Mouse (Mus musculus) myocyte (in vitro differentiated cells): ENCODE measurements around the gene Slc8a1. TPM values are rescaled to one million over a fixed set of nuclear protein-coding genes. Genes with fewer than 3 reads are reported as not detected.

Experiments used
- H3K27me3 ChIP-seq: one replicate; pipeline ENCODE4 v1.6.1; 2011; ENCODE audit not compliant: control insufficient read depth, insufficient read depth, insufficient read length
- H3K36me3 ChIP-seq: one replicate; pipeline ENCODE4 v1.6.1; 2011; ENCODE audit not compliant: control insufficient read depth, insufficient read depth
- H3K4me2 ChIP-seq: one replicate; pipeline ENCODE4 v1.6.1; 2011; ENCODE audit warnings: low read depth, control low read depth
- H3K4me3 ChIP-seq: one replicate; pipeline ENCODE4 v1.5.1; 2011; ENCODE audit warnings: mild to moderate bottlenecking, control low read depth, moderate library complexity
- H3K79me2 ChIP-seq: one replicate; pipeline ENCODE4 v1.6.1; 2011; ENCODE audit not compliant: control insufficient read depth, insufficient read depth
- H3ac ChIP-seq: one replicate; pipeline ENCODE4 v1.6.1; 2011; ENCODE audit not compliant: control insufficient read depth, insufficient read length
- CEBPB ChIP-seq: IDR thresholded peaks from 2 replicates; pipeline ENCODE4 v1.6.1; 2011; ENCODE audit warnings: mild to moderate bottlenecking, moderate library complexity; ENCODE audit not compliant: poor library complexity, insufficient read depth, severe bottlenecking
- E2F4 ChIP-seq: IDR thresholded peaks from one replicate; pipeline ENCODE4 v1.6.1; 2011; ENCODE audit warnings: mild to moderate bottlenecking, control low read depth, moderate library complexity; ENCODE audit not compliant: insufficient read depth
- MAX ChIP-seq: IDR thresholded peaks from one replicate; pipeline ENCODE4 v1.6.1; 2011; ENCODE audit warnings: low read depth, mild to moderate bottlenecking, control low read depth
- MYOD1 ChIP-seq, 3 experiments: IDR thresholded peaks; one replicate each; pipeline ENCODE4 v1.6.1; 2011; ENCODE audit warnings: control low read depth in 2 of 3, low read depth in 2 of 3, mild to moderate bottlenecking in 2 of 3, moderate library complexity in 1 of 3; ENCODE audit not compliant: insufficient read length in 2 of 3, control insufficient read depth in 1 of 3
- MYOG ChIP-seq, 3 experiments: IDR thresholded peaks; one replicate each; pipeline ENCODE4 v1.6.1; 2011; ENCODE audit warnings: control low read depth in 2 of 3, low read depth in 2 of 3, mild to moderate bottlenecking in 2 of 3; ENCODE audit not compliant: insufficient read length in 2 of 3, control insufficient read depth in 1 of 3, insufficient read depth in 1 of 3
- POLR2A ChIP-seq: IDR thresholded peaks from one replicate; pipeline ENCODE4 v1.6.1; 2011; ENCODE audit warnings: low read depth, mild to moderate bottlenecking, control low read depth, moderate library complexity; ENCODE audit not compliant: insufficient read length
- POLR2AphosphoS2 ChIP-seq: IDR thresholded peaks from one replicate; pipeline ENCODE4 v1.6.1; 2011; ENCODE audit warnings: low read depth, control low read depth; ENCODE audit not compliant: insufficient read length
- REST ChIP-seq: IDR thresholded peaks from one replicate; pipeline ENCODE4 v1.6.1; 2011; ENCODE audit warnings: mild to moderate bottlenecking, control low read depth, moderate library complexity; ENCODE audit not compliant: insufficient read depth, insufficient read length
- SRF ChIP-seq: IDR thresholded peaks from one replicate; pipeline ENCODE4 v1.6.1; 2011; ENCODE audit warnings: low read depth; ENCODE audit not compliant: control insufficient read depth, insufficient read length
- TCF12 ChIP-seq: IDR thresholded peaks from one replicate; pipeline ENCODE4 v1.6.1; 2011; ENCODE audit warnings: mild to moderate bottlenecking, control low read depth; ENCODE audit not compliant: poor library complexity, insufficient read depth, severe bottlenecking
- TCF3 ChIP-seq: IDR thresholded peaks from one replicate; pipeline ENCODE4 v1.6.1; 2011; ENCODE audit warnings: low read depth, control low read depth; ENCODE audit not compliant: insufficient read length
- USF1 ChIP-seq: IDR thresholded peaks from one replicate; pipeline ENCODE4 v1.6.1; 2011; ENCODE audit warnings: low read depth, mild to moderate bottlenecking, control low read depth, moderate library complexity
- polyA plus RNA-seq: library from polyadenylated mRNA; unstranded; fragments of >200 nt; fragmentation: generic; extraction: Trizol; gene quantifications from one replicate; pipeline ENCODE4 v1.2.1, GENCODE M21; 2012; ENCODE audit warnings: missing spikeins

The Slc8a1 gene
- polyA plus RNA-seq, 1 experiment: 3.0 TPM

DNA sequence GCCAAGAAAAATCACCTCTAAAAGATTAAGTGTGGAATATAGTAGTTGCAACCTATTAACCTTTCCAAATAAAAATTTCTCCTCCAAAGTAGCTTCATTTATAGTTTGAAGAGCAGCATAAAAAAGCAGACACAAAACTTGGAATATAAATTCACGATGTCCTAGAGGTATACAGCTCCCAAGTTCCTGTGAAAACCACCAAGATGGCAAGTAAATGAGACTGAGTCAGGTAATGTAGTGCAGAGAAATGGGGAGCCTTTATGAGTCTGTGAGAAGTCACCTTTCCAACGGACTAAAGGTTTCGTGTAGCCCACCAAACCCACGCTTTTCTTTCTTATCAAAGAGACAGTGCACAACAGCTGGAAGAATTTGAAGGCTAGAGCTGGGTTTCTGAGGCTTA is 224.2 kb downstream of the Slc8a1 start:
- Histone ChIP-seq H3K27me3 (no peaks in the 10 kb centered on the region), H3ac (no peak overlapping the region), H3K79me2 (no peaks in the 10 kb centered on the region), H3K4me3 (no peak overlapping the region), H3K4me2 (no peak overlapping the region), H3K36me3 (no peaks in the 10 kb centered on the region)
- TF ChIP-seq MYOG (IDR thresholded peaks at IDR 0.05; ENCODE audit: control insufficient read depth in 1 of 3, insufficient read depth in 1 of 3, insufficient read length in 2 of 3, low read depth in 2 of 3) (no peak), MAX (no peak), POLR2AphosphoS2 (no peak), USF1 (no peak)

DNA sequence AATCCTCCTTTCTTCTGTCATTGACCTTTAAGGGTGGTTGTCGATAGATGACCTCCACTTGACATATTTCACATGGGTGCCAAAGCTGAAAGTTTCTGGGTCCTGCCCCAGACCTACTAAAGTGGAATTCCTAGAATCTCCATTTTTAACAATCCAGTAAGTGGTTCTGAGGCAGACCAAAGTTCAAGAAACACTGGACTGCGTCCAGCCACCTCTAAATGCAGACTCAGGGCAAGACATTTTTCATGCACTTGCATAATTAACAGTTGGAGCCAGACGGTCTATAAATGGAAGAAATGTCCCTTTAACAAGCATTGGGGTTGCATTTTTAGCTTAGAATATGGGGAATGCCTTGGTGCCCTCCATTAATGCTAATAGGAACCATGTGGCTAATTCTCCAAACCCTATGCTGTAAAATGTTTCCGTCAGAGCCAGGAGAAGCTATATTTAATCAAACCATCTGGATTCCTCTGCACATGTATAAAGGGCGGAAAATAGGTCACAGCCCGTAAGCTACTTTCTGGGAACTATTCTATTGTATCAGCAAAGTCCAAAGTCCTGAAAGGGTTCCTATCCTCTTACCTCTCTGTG is 224.7 kb downstream of the Slc8a1 start:
- TF ChIP-seq MYOD1 (IDR thresholded peaks at IDR 0.05; ENCODE audit: control insufficient read depth in 1 of 3, insufficient read length in 2 of 3, low read depth in 2 of 3) (no peak), MYOG (IDR thresholded peaks at IDR 0.05; ENCODE audit: control insufficient read depth in 1 of 3, insufficient read depth in 1 of 3, insufficient read length in 2 of 3, low read depth in 2 of 3) (no peak), TCF3 (no peak), TCF12 (no peak), REST (no peak), USF1 (no peak), CEBPB (no peak), SRF (no peak), POLR2A (no peak), POLR2AphosphoS2 (no peak), MAX (no peak)
- H3K4me2 ChIP-seq: no peak overlapping the region
- no peaks in the 10 kb centered on the region for H3K79me2 ChIP-seq
- H3K27me3 ChIP-seq: no peaks in the 10 kb centered on the region
- H3K36me3 ChIP-seq: no peaks in the 10 kb centered on the region
- no peak overlapping the region for H3ac ChIP-seq
- H3K4me3 ChIP-seq: no peak overlapping the region

GRCm38 (mm10) chr17:81505162-81505685 is 233.0 kb downstream of the Slc8a1 start:
- TF ChIP-seq POLR2A: no peak
- TF ChIP-seq USF1: no peak
- no peak for TF ChIP-seq REST
- TF ChIP-seq POLR2AphosphoS2: no peak
- TF ChIP-seq MYOG (IDR thresholded peaks at IDR 0.05; ENCODE audit: control insufficient read depth in 1 of 3, insufficient read depth in 1 of 3, insufficient read length in 2 of 3, low read depth in 2 of 3): no peak

DNA sequence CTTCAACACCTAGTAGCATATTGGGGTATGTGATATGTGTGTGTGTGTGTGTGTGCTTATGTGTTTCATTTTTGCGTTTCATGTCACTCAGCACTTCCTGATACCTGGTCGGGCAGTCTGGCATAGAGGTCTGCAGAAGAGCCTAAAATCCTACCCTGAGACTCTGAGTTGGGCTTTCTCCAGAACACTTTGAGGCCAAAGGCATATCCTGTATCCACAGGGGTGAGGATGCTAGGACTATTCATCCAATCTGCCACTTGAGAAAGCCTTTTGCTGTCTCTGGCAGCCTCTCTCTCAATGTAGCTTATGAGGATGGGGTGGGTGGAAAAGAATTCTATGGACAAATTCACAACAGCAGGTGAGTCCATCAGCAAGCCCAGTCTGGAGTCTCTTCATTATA is 234.1 kb downstream of the Slc8a1 start:
- H3K27me3 ChIP-seq: no peaks in the 10 kb centered on the region
- H3K36me3 ChIP-seq: no peaks in the 10 kb centered on the region
- H3ac ChIP-seq: no peak overlapping the region
- no peak overlapping the region for H3K4me2 ChIP-seq
- no peaks in the 10 kb centered on the region for H3K79me2 ChIP-seq
- H3K4me3 ChIP-seq: no peak overlapping the region
- TF ChIP-seq SRF (no peak), MYOD1 (IDR thresholded peaks at IDR 0.05; ENCODE audit: control insufficient read depth in 1 of 3, insufficient read length in 2 of 3, low read depth in 2 of 3) (no peak), MAX (no peak), POLR2AphosphoS2 (no peak), POLR2A (no peak), USF1 (no peak), TCF12 (no peak), CEBPB (no peak), TCF3 (no peak), MYOG (IDR thresholded peaks at IDR 0.05; ENCODE audit: control insufficient read depth in 1 of 3, insufficient read depth in 1 of 3, insufficient read length in 2 of 3, low read depth in 2 of 3) (no peak), REST (no peak), E2F4 (no peak)

More at GRCm38 (mm10) chr17:81505162-81505685, 233.0 kb downstream of the Slc8a1 start:
- H3ac ChIP-seq: no peak overlapping the region
- no peaks in the 10 kb centered on the region for H3K36me3 ChIP-seq
- H3K4me3 ChIP-seq: no peak overlapping the region
- no peaks in the 10 kb centered on the region for H3K27me3 ChIP-seq
- no peaks in the 10 kb centered on the region for H3K79me2 ChIP-seq
- H3K4me2 ChIP-seq: no peak overlapping the region

DNA sequence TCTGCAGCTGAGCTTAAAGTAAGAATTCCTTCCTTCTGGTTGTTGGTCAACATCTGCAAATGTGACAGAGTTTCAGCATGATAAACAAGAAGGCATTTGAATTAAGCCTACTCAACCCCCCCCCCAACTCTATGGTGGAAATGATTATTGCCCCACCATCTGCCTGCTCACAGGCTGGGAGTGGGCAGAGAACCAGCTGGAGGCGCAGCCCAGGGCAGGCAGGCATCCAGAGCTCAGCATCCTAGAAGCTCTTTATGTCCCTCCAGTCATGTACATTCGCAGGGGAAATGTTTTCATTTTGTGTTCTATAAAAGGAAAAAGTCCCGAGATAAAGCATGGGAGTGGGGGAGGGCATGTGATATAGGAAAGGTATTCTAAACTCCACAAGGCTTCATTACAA is 235.4 kb downstream of the Slc8a1 start:
- Histone ChIP-seq H3ac (no peak overlapping the region), H3K4me2 (no peak overlapping the region), H3K27me3 (no peaks in the 10 kb centered on the region), H3K79me2 (no peaks in the 10 kb centered on the region), H3K4me3 (no peak overlapping the region), H3K36me3 (no peaks in the 10 kb centered on the region)
- no peak for TF ChIP-seq POLR2A
- TF ChIP-seq TCF12: no peak
- TF ChIP-seq MAX: no peak
- TF ChIP-seq TCF3: no peak
- no peak for TF ChIP-seq CEBPB
- no peak for TF ChIP-seq MYOD1 (IDR thresholded peaks at IDR 0.05; ENCODE audit: control insufficient read depth in 1 of 3, insufficient read length in 2 of 3, low read depth in 2 of 3)
